Mouse (Mus musculus): ENCODE data around the gene Selenom. TPM values are rescaled to one million over a fixed set of nuclear protein-coding genes. Genes with fewer than 3 reads are reported as not detected.

The Selenom gene
- polyA plus RNA-seq, 1 experiment from 2014 or later, result 127 TPM

- Histone ChIP-seq H3K4me2 (ENCODE audit: low read depth, low read length) (peak overlapping the region; percentile 99), H3K4me1 (ENCODE audit: control insufficient read depth, insufficient read depth, low read length) (no peaks in the 10 kb centered on the region), H3K27ac (ENCODE audit: low read depth, low read length) (no peak overlapping the region), H3K27me3 (ENCODE audit: control insufficient read depth, insufficient read depth, low read length) (no peaks in the 10 kb centered on the region), H3K4me3 (ENCODE audit: low read depth, low read length) (peak overlapping the region; percentile 52; the same call in 1 of the 2 replicates), H3K36me3 (ENCODE audit: control insufficient read depth, insufficient read depth, low read length) (no peaks in the 10 kb centered on the region), H3K9ac (replicated peaks; ENCODE audit: low read depth, low read length) (no peak overlapping the region), H3K9me3 (ENCODE audit: control insufficient read depth, low read length) (no peaks in the 10 kb centered on the region)
- 0 out of 2 replicates have a peak, but pooled peaks have one; percentile 3 for ATAC-seq (ENCODE audit: low read depth)
- WGBS, result 6% methylated on average over 8 of the region's 8 CpGs
Measured at GRCm38 (mm10) chr11:3534956-3535355, 20.5 kb downstream of the Selenom start.

GRCm38 (mm10) chr11:3535406-3535986, 21.0 kb downstream of the Selenom start:
- ATAC-seq (ENCODE audit: low read depth), result peak; percentile 87
- H3K4me1 ChIP-seq (ENCODE audit: control insufficient read depth, insufficient read depth, low read length), result no peaks in the 10 kb centered on the region
- H3K9me3 ChIP-seq (ENCODE audit: control insufficient read depth, low read length), result no peaks in the 10 kb centered on the region
- peak overlapping the region; percentile 73; the same call in 1 of the 2 replicates for H3K27ac ChIP-seq (ENCODE audit: low read depth, low read length)
- no peaks in the 10 kb centered on the region for H3K27me3 ChIP-seq (ENCODE audit: control insufficient read depth, insufficient read depth, low read length)
- peak overlapping the region; percentile 99 for H3K4me2 ChIP-seq (ENCODE audit: low read depth, low read length)
- under 1% methylated on average over 35 of the region's 36 CpGs for WGBS
- peak overlapping the region; percentile 52 for H3K4me3 ChIP-seq (ENCODE audit: low read depth, low read length)
- no peaks in the 10 kb centered on the region for H3K36me3 ChIP-seq (ENCODE audit: control insufficient read depth, insufficient read depth, low read length)
- peak overlapping the region; percentile 75 for H3K9ac ChIP-seq (replicated peaks; ENCODE audit: low read depth, low read length)

GRCm38 (mm10) chr11:3536082-3536481, 21.6 kb downstream of the Selenom start:
- Histone ChIP-seq H3K27me3 (ENCODE audit: control insufficient read depth, insufficient read depth, low read length) (no peaks in the 10 kb centered on the region), H3K4me3 (ENCODE audit: low read depth, low read length) (peak overlapping the region; percentile 52), H3K36me3 (ENCODE audit: control insufficient read depth, insufficient read depth, low read length) (no peaks in the 10 kb centered on the region), H3K4me1 (ENCODE audit: control insufficient read depth, insufficient read depth, low read length) (no peaks in the 10 kb centered on the region), H3K9ac (replicated peaks; ENCODE audit: low read depth, low read length) (peak overlapping the region; percentile 75; the same call in 1 of the 2 replicates), H3K27ac (ENCODE audit: low read depth, low read length) (peak overlapping the region; percentile 73; the same call in 1 of the 2 replicates), H3K9me3 (ENCODE audit: control insufficient read depth, low read length) (no peaks in the 10 kb centered on the region), H3K4me2 (ENCODE audit: low read depth, low read length) (peak overlapping the region; percentile 99)
- WGBS, result 54% methylated on average over 5 of the region's 5 CpGs
- ATAC-seq (ENCODE audit: low read depth), result no peak

GRCm38 (mm10) chr11:3536745-3537333, 22.4 kb downstream of the Selenom start:
- H3K9me3 ChIP-seq (ENCODE audit: control insufficient read depth, low read length), result no peaks in the 10 kb centered on the region
- no peaks in the 10 kb centered on the region for H3K27me3 ChIP-seq (ENCODE audit: control insufficient read depth, insufficient read depth, low read length)
- H3K4me1 ChIP-seq (ENCODE audit: control insufficient read depth, insufficient read depth, low read length), result no peaks in the 10 kb centered on the region
- H3K4me2 ChIP-seq (ENCODE audit: low read depth, low read length), result no peak overlapping the region; the same call in 1 of the 2 replicates
- no peak for ATAC-seq (ENCODE audit: low read depth)
- no peak overlapping the region for H3K27ac ChIP-seq (ENCODE audit: low read depth, low read length)
- H3K36me3 ChIP-seq (ENCODE audit: control insufficient read depth, insufficient read depth, low read length), result no peaks in the 10 kb centered on the region
- H3K4me3 ChIP-seq (ENCODE audit: low read depth, low read length), result no peak overlapping the region
- no peak overlapping the region for H3K9ac ChIP-seq (replicated peaks; ENCODE audit: low read depth, low read length)
- 91% methylated on average over 5 of the region's 5 CpGs for WGBS

- Histone ChIP-seq H3K36me3 (ENCODE audit: control insufficient read depth, insufficient read depth, low read length) (no peaks in the 10 kb centered on the region), H3K4me3 (ENCODE audit: low read depth, low read length) (no peak overlapping the region), H3K27ac (ENCODE audit: low read depth, low read length) (no peak overlapping the region), H3K4me2 (ENCODE audit: low read depth, low read length) (peak overlapping the region; percentile 68), H3K9me3 (ENCODE audit: control insufficient read depth, low read length) (no peaks in the 10 kb centered on the region), H3K4me1 (ENCODE audit: control insufficient read depth, insufficient read depth, low read length) (no peaks in the 10 kb centered on the region), H3K9ac (replicated peaks; ENCODE audit: low read depth, low read length) (no peak overlapping the region), H3K27me3 (ENCODE audit: control insufficient read depth, insufficient read depth, low read length) (no peaks in the 10 kb centered on the region)
- WGBS, result 93% methylated on average over 3 of the region's 3 CpGs
- ATAC-seq (ENCODE audit: low read depth), result no peak
Measured at GRCm38 (mm10) chr11:3537711-3538110, 23.2 kb downstream of the Selenom start.

GRCm38 (mm10) chr11:3538341-3538740, 23.9 kb downstream of the Selenom start:
- WGBS, result 64% methylated on average over 4 of the region's 4 CpGs
- ATAC-seq (ENCODE audit: low read depth), result no peak
- Histone ChIP-seq H3K27me3 (ENCODE audit: control insufficient read depth, insufficient read depth, low read length) (no peaks in the 10 kb centered on the region), H3K4me3 (ENCODE audit: low read depth, low read length) (peak overlapping the region; percentile 37), H3K4me2 (ENCODE audit: low read depth, low read length) (peak overlapping the region; percentile 68), H3K4me1 (ENCODE audit: control insufficient read depth, insufficient read depth, low read length) (no peaks in the 10 kb centered on the region), H3K9ac (replicated peaks; ENCODE audit: low read depth, low read length) (peak overlapping the region; percentile 47; the same call in 1 of the 2 replicates), H3K27ac (ENCODE audit: low read depth, low read length) (no peak overlapping the region), H3K9me3 (ENCODE audit: control insufficient read depth, low read length) (no peaks in the 10 kb centered on the region), H3K36me3 (ENCODE audit: control insufficient read depth, insufficient read depth, low read length) (no peaks in the 10 kb centered on the region)

- Histone ChIP-seq H3K4me3 (ENCODE audit: low read depth, low read length) (peak overlapping the region; percentile 37), H3K27me3 (ENCODE audit: control insufficient read depth, insufficient read depth, low read length) (no peaks in the 10 kb centered on the region), H3K27ac (ENCODE audit: low read depth, low read length) (no peak overlapping the region), H3K9me3 (ENCODE audit: control insufficient read depth, low read length) (no peaks in the 10 kb centered on the region), H3K4me1 (ENCODE audit: control insufficient read depth, insufficient read depth, low read length) (no peaks in the 10 kb centered on the region), H3K4me2 (ENCODE audit: low read depth, low read length) (peak overlapping the region; percentile 68), H3K36me3 (ENCODE audit: control insufficient read depth, insufficient read depth, low read length) (no peaks in the 10 kb centered on the region), H3K9ac (replicated peaks; ENCODE audit: low read depth, low read length) (peak overlapping the region; percentile 47)
- WGBS, result 5% methylated on average over 33 of the region's 33 CpGs
- ATAC-seq (ENCODE audit: low read depth), result peak; percentile 88
Measured at GRCm38 (mm10) chr11:3539111-3539825, 24.8 kb downstream of the Selenom start.

- ATAC-seq (ENCODE audit: low read depth), result no peak
- Histone ChIP-seq H3K9me3 (ENCODE audit: control insufficient read depth, low read length) (no peaks in the 10 kb centered on the region), H3K27ac (ENCODE audit: low read depth, low read length) (no peak overlapping the region), H3K4me2 (ENCODE audit: low read depth, low read length) (peak overlapping the region; percentile 68), H3K27me3 (ENCODE audit: control insufficient read depth, insufficient read depth, low read length) (no peaks in the 10 kb centered on the region), H3K4me1 (ENCODE audit: control insufficient read depth, insufficient read depth, low read length) (no peaks in the 10 kb centered on the region), H3K36me3 (ENCODE audit: control insufficient read depth, insufficient read depth, low read length) (no peaks in the 10 kb centered on the region), H3K4me3 (ENCODE audit: low read depth, low read length) (peak overlapping the region; percentile 37; the same call in 1 of the 2 replicates), H3K9ac (replicated peaks; ENCODE audit: low read depth, low read length) (no peak overlapping the region)
- WGBS, result 80% methylated on average over 4 of the region's 4 CpGs
Measured at GRCm38 (mm10) chr11:3539826-3540196, 25.3 kb downstream of the Selenom start.
